Mouse (Mus musculus): ENCODE results near the gene Pwp1. TPM values are rescaled to one million over a fixed set of nuclear protein-coding genes. Genes with fewer than 3 reads are reported as not detected.

Gene Pwp1
- polyA plus RNA-seq, 1 experiment from 2014 or later, result 59.6 TPM

- Histone ChIP-seq H3K27ac (peak within 1 kb of the TSS; percentile 91), H3K4me2 (peak within 1 kb of the TSS; percentile 95), H3K27me3 (replicated peaks) (peaks cover 21% of the 10 kb centered on the region; the same call in 1 of the 2 replicates), H3K4me3 (peak within 1 kb of the TSS; percentile 92), H3K36me3 (peaks cover 29% of the 10 kb centered on the region), H3K9me3 (replicated peaks) (no peaks in the 10 kb centered on the region), H3K4me1 (peaks cover 20% of the 10 kb centered on the region), H3K9ac (peak within 1 kb of the TSS; percentile 88)
- WGBS (ENCODE audit: insufficient replicate concordance), result under 1% methylated on average over 87 of the region's 90 CpGs
- ATAC-seq, result peak; percentile 99
These were observed 87.4 kb downstream of the Pwp1 start, which contains the start of gene Prdm4 for GRCm38 (mm10) chr10:85916498-85917309. TSS of gene Prdm4 (minus strand) at chr10:85917142.

- 3% methylated on average over 23 of the region's 23 CpGs for WGBS (ENCODE audit: insufficient replicate concordance)
These were observed 98.6 kb downstream of the Pwp1 start, which contains the start of gene Ascl4 for GRCm38 (mm10) chr10:85927676-85928445. TSS of gene Ascl4 (plus strand) at chr10:85927681.

GRCm38 (mm10) chr10:85928499-85929207 is 99.4 kb downstream of the Pwp1 start:
- ATAC-seq, result no peak
- peak overlapping the region; percentile 52 for H3K9ac ChIP-seq
- H3K27me3 ChIP-seq (replicated peaks), result peaks cover 56% of the 10 kb centered on the region
- H3K36me3 ChIP-seq, result no peaks in the 10 kb centered on the region
- H3K9me3 ChIP-seq (replicated peaks), result no peaks in the 10 kb centered on the region
- peak overlapping the region; percentile 56 for H3K4me3 ChIP-seq
- under 1% methylated on average over 63 of the region's 63 CpGs for WGBS (ENCODE audit: insufficient replicate concordance)
- peaks cover 10% of the 10 kb centered on the region for H3K4me1 ChIP-seq
- no peak overlapping the region for H3K27ac ChIP-seq
- peak overlapping the region; percentile 89 for H3K4me2 ChIP-seq

More at GRCm38 (mm10) chr10:85927676-85928445, 98.6 kb downstream of the Pwp1 start, which contains the start of gene Ascl4:
- Histone ChIP-seq H3K27ac (no peak within 1 kb of the TSS), H3K27me3 (replicated peaks) (peaks cover 60% of the 10 kb centered on the region), H3K4me1 (peaks cover 10% of the 10 kb centered on the region), H3K4me3 (peak within 1 kb of the TSS; percentile 56), H3K36me3 (no peaks in the 10 kb centered on the region), H3K9ac (peak within 1 kb of the TSS; percentile 52), H3K4me2 (peak within 1 kb of the TSS; percentile 89), H3K9me3 (replicated peaks) (no peaks in the 10 kb centered on the region)
- ATAC-seq, result no peak

GRCm38 (mm10) chr10:85929208-85929591 is 99.9 kb downstream of the Pwp1 start:
- H3K4me2 ChIP-seq, result peak overlapping the region; percentile 89; the same call in 1 of the 2 replicates
- H3K4me3 ChIP-seq, result no peak overlapping the region
- WGBS (ENCODE audit: insufficient replicate concordance), result 44% methylated on average over 11 of the region's 11 CpGs
- H3K9ac ChIP-seq, result no peak overlapping the region
- no peaks in the 10 kb centered on the region for H3K9me3 ChIP-seq (replicated peaks)
- peaks cover 51% of the 10 kb centered on the region for H3K27me3 ChIP-seq (replicated peaks)
- ATAC-seq, result no peak
- H3K4me1 ChIP-seq, result peaks cover 10% of the 10 kb centered on the region
- no peaks in the 10 kb centered on the region for H3K36me3 ChIP-seq
- H3K27ac ChIP-seq, result no peak overlapping the region

GRCm38 (mm10) chr10:85929962-85930361 is 100.7 kb downstream of the Pwp1 start:
- no peaks in the 10 kb centered on the region for H3K36me3 ChIP-seq
- no peak overlapping the region for H3K4me2 ChIP-seq
- no peak for ATAC-seq
- H3K4me1 ChIP-seq, result peaks cover 10% of the 10 kb centered on the region
- H3K27ac ChIP-seq, result no peak overlapping the region
- H3K27me3 ChIP-seq (replicated peaks), result peaks cover 51% of the 10 kb centered on the region
- H3K9me3 ChIP-seq (replicated peaks), result no peaks in the 10 kb centered on the region
- no peak overlapping the region for H3K9ac ChIP-seq
- WGBS (ENCODE audit: insufficient replicate concordance), result 75% methylated on average over 11 of the region's 11 CpGs
- H3K4me3 ChIP-seq, result no peak overlapping the region

GRCm38 (mm10) chr10:85936280-85936965 is 107.1 kb downstream of the Pwp1 start:
- Histone ChIP-seq H3K36me3 (peaks cover 56% of the 10 kb centered on the region), H3K27me3 (replicated peaks) (no peaks in the 10 kb centered on the region), H3K9me3 (replicated peaks) (no peaks in the 10 kb centered on the region), H3K9ac (no peak overlapping the region), H3K4me1 (no peaks in the 10 kb centered on the region), H3K4me3 (no peak overlapping the region), H3K4me2 (no peak overlapping the region), H3K27ac (no peak overlapping the region)
- no peak for ATAC-seq
- WGBS (ENCODE audit: insufficient replicate concordance), result 86% methylated on average over 6 of the region's 6 CpGs

Other genes starting within 250 kb of the Pwp1 start
- gene Prdm4, start 87.6 kb downstream of the Pwp1 start, polyA plus RNA-seq (2016; fragmentation: Nextera tagmentation; extraction: Ambion mirVana), result 13.0 and 14.2 TPM in 2 replicates
- not detected in 2 replicates for gene Ascl4, start 98.2 kb downstream of the Pwp1 start, polyA plus RNA-seq (2016; fragmentation: Nextera tagmentation; extraction: Ambion mirVana)
- 115 and 118 TPM in 2 replicates for gene Rtcb, start 128.3 kb downstream of the Pwp1 start, polyA plus RNA-seq (2016; fragmentation: Nextera tagmentation; extraction: Ambion mirVana)
- gene Bpifc, start 182.4 kb downstream of the Pwp1 start, polyA plus RNA-seq (2016; fragmentation: Nextera tagmentation; extraction: Ambion mirVana), result not detected in 2 replicates
- gene Fbxo7, start 192.5 kb downstream of the Pwp1 start, polyA plus RNA-seq (2016; fragmentation: Nextera tagmentation; extraction: Ambion mirVana), result 67.9 and 68.0 TPM in 2 replicates

All from liver, embryonic 12.5 days (tissue).